Mouse (Mus musculus) testis, adult 2 months (tissue): ENCODE measurements around the gene Zbed3.
"Not testable (repeated sequence)": the region's sequence is repeated elsewhere in the genome, so short reads cannot be mapped to it uniquely, and the experiment has no call there.

ENCODE experiments used
- CTCF ChIP-seq: fragments of 200-500 bp; IDR thresholded peaks from 2 replicates; pipeline ENCODE4 v1.5.1; 2012; ENCODE audit warnings: low read depth, mild to moderate bottlenecking, inconsistent platforms, low read length, moderate library complexity; ENCODE audit not compliant: control insufficient read depth, insufficient read depth, insufficient replicate concordance
- POLR2A ChIP-seq: fragments of 200-500 bp; IDR thresholded peaks from 2 replicates; pipeline ENCODE4 v1.6.1; 2012; ENCODE audit warnings: low read depth, mild to moderate bottlenecking, inconsistent platforms, low read length, moderate library complexity; ENCODE audit not compliant: control insufficient read depth

DNA sequence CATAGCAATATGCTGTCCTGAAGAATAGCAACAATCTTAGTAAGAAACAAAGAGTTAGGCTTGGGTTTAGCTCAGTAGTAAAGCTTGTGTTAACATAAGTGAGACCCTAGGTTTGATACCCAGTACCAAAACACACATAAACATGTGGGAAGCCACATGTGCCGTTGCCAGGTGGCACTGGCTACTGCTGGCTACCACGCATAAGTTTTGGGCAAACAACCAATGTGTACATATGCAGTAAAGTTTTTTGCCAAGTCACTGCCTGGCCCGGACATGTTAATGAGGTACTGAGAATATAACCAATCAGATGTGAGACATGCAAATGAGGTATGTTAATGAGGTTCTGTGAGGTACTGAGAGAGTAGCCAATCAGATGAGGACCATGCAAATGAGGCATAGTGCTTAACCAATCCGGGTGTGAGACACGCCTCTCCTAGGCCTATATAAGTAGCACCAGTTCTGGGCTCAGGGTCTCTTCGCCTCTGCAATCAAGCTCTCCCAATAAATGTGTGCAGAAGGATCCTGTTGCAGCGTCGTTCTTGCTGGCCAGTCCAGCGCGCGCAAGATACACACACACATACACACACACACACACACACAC, 53.4 kb downstream of the Zbed3 start:
- TF ChIP-seq CTCF, POLR2A: not testable (repeated sequence)
